Mouse (Mus musculus): Measurements from ENCODE around the gene Gnb1. TPM values are rescaled to one million over a fixed set of nuclear protein-coding genes. Genes with fewer than 3 reads are reported as not detected.
A peak's percentile ranks its signal among the peaks of the same experiment; 100 is the strongest.

The Gnb1 gene
- polyA plus RNA-seq, 1 experiment from 2014 or later: 174 TPM

DNA sequence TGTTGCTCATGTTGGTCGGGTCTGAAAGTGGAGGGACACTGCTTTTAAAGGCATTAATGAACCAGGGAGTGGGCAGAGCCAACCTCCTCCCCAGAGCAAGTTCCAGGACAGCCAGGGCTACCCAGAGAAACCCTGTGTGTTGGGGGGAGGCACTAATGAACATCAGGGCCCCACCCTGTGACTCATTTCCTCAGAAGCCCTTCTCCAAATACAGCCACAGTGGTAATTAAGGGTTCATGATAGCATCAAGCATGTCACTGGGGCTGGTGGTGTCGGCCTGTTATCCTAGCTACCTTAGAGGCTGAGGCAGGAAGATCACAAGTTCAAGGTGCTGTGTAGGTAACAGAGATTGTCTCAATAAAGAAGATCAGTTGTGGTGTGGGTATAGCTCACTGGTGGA lies 80.3 kb downstream of the Gnb1 start:
- H3K36me3 ChIP-seq: peaks cover 8% of the 10 kb centered on the region
- ATAC-seq: no peak
- no peaks in the 10 kb centered on the region for H3K9me3 ChIP-seq (replicated peaks)
- H3K4me3 ChIP-seq: no peak overlapping the region
- H3K4me2 ChIP-seq: no peak overlapping the region
- peak overlapping the region; percentile 52; the same call in 1 of the 2 replicates for H3K27ac ChIP-seq
- no peak overlapping the region for H3K9ac ChIP-seq
- peaks cover 58% of the 10 kb centered on the region for H3K4me1 ChIP-seq
- 36% methylated on average over 2 of the region's 2 CpGs for WGBS (ENCODE audit: insufficient replicate concordance)
- no peaks in the 10 kb centered on the region for H3K27me3 ChIP-seq (replicated peaks)

DNA sequence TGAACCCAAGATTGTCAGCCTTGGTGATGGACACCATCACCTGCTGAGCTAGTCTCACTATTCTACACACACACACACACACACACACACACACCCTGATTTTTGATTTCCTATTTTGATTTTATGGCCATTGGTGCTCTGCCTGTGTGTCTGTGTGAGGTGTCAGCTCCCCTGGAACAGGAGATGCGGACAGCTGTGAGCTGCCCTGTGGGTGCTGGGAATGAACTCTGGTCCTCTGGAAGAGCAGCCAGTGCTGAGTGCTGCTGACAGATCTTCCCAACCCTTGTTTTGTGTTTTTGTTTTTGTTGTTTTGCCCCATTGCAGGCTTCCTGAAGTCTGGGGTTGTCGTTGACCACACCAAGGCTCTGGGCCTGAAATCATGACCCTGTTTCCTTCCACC lies 82.0 kb downstream of the Gnb1 start:
- H3K27me3 ChIP-seq (replicated peaks): no peaks in the 10 kb centered on the region
- no peak overlapping the region for H3K4me3 ChIP-seq
- no peaks in the 10 kb centered on the region for H3K9me3 ChIP-seq (replicated peaks)
- H3K36me3 ChIP-seq: peaks cover 23% of the 10 kb centered on the region
- no peak for ATAC-seq
- peaks cover 43% of the 10 kb centered on the region for H3K4me1 ChIP-seq
- H3K4me2 ChIP-seq: no peak overlapping the region
- WGBS (ENCODE audit: insufficient replicate concordance): 77% methylated on average over 2 of the region's 2 CpGs
- H3K27ac ChIP-seq: no peak overlapping the region
- no peak overlapping the region for H3K9ac ChIP-seq

DNA sequence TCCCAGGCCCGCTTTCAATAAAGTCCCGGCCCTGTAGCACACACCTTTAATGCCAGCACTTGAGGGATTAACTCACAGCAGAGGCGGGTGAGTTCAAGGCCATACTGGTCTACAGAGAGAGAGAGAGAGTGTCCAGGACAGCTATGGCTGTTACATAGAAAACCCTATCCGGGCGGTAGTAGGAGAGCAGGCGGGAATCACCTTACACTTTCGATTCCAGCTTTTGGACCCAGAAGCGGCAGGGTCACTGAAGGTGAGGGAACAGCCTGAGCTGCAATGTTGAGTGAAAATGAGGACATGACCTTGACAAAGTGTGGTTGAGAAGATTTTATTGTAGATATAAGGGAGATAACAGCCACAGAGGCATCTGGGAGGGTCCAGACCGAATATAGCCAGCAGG lies 82.7 kb downstream of the Gnb1 start:
- H3K4me1 ChIP-seq: peaks cover 42% of the 10 kb centered on the region
- peaks cover 30% of the 10 kb centered on the region for H3K36me3 ChIP-seq
- H3K4me2 ChIP-seq: no peak overlapping the region
- ATAC-seq: no peak
- H3K4me3 ChIP-seq: no peak overlapping the region
- no peak overlapping the region for H3K9ac ChIP-seq
- no peaks in the 10 kb centered on the region for H3K27me3 ChIP-seq (replicated peaks)
- H3K9me3 ChIP-seq (replicated peaks): no peaks in the 10 kb centered on the region
- WGBS (ENCODE audit: insufficient replicate concordance): 81% methylated on average over 9 of the region's 9 CpGs
- H3K27ac ChIP-seq: peak overlapping the region; percentile 38; the same call in 1 of the 2 replicates

DNA sequence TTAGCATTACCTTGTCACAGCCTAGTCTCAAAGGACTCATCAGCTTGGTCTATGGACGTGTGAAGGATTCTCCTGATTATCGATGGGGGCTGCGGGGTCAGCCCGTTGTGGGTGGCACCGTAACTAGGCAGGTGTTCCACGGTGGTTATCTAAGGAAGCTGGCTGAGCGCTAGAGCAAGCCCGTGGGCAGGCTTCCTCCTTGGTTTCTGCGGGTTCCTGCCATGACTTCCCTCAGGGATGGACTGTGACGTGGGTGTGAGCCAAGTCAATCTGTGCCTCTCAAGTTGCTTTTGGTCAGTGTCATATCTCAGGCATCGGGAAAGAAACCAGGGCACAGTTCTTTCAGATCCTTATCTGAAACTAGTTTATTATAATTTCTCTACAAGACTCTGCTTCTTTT lies 83.8 kb downstream of the Gnb1 start:
- H3K36me3 ChIP-seq: peaks cover 41% of the 10 kb centered on the region
- H3K9ac ChIP-seq: no peak overlapping the region
- no peak overlapping the region for H3K27ac ChIP-seq
- H3K9me3 ChIP-seq (replicated peaks): no peaks in the 10 kb centered on the region
- H3K4me1 ChIP-seq: peaks cover 39% of the 10 kb centered on the region
- WGBS (ENCODE audit: insufficient replicate concordance): 33% methylated on average over 11 of the region's 11 CpGs
- ATAC-seq: no peak
- no peak overlapping the region for H3K4me3 ChIP-seq
- H3K27me3 ChIP-seq (replicated peaks): no peaks in the 10 kb centered on the region
- H3K4me2 ChIP-seq: no peak overlapping the region

DNA sequence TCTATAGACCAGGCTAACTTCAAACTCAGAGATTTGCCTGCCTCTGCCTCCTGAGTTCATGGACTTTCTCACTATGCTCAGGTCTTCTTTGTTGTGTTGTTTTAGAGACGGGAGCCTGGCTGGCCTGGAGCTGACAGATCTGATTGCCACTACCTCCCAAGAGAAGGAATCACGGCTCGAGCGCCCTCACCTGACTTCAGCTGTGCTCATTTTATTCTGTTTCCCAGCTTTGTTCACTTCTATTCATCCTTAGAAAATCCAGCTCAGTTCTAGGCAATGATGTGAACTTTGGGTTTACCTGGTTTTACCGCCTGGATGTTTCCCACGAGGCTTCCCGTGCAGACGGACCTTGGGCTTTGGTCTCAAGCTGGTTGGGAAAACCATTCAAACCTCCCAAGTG lies 84.4 kb downstream of the Gnb1 start:
- Histone ChIP-seq H3K9me3 (replicated peaks) (no peaks in the 10 kb centered on the region), H3K4me1 (peaks cover 34% of the 10 kb centered on the region), H3K9ac (no peak overlapping the region), H3K27me3 (replicated peaks) (no peaks in the 10 kb centered on the region), H3K27ac (no peak overlapping the region), H3K4me3 (no peak overlapping the region), H3K4me2 (no peak overlapping the region), H3K36me3 (peaks cover 45% of the 10 kb centered on the region)
- WGBS (ENCODE audit: insufficient replicate concordance): 84% methylated on average over 8 of the region's 8 CpGs
- no peak for ATAC-seq

DNA sequence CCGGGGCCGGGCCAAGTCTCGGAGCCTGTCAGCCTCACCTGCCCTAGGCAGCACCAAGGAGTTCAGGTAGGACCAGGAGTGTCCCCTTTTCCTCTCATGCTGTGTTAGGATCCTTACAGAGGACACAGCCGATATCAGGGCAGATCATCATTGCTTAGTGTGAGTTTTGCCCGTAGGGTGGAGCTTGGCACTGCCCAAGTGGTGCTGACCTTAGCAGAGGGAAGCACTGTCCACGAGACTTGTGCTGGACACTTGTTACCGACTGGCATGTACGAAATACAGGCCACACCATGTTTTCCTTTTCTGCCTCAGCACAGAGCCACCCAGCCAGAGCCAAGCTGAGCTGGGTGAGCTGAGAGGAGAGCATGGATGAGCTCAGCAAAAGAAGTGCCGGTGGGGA lies 86.0 kb downstream of the Gnb1 start:
- Histone ChIP-seq H3K9ac (no peak overlapping the region), H3K4me2 (no peak overlapping the region), H3K9me3 (replicated peaks) (no peaks in the 10 kb centered on the region), H3K27ac (no peak overlapping the region), H3K27me3 (replicated peaks) (no peaks in the 10 kb centered on the region), H3K4me3 (no peak overlapping the region), H3K36me3 (peaks cover 56% of the 10 kb centered on the region), H3K4me1 (peaks cover 21% of the 10 kb centered on the region)
- 89% methylated on average over 9 of the region's 9 CpGs for WGBS (ENCODE audit: insufficient replicate concordance)
- no peak for ATAC-seq

DNA sequence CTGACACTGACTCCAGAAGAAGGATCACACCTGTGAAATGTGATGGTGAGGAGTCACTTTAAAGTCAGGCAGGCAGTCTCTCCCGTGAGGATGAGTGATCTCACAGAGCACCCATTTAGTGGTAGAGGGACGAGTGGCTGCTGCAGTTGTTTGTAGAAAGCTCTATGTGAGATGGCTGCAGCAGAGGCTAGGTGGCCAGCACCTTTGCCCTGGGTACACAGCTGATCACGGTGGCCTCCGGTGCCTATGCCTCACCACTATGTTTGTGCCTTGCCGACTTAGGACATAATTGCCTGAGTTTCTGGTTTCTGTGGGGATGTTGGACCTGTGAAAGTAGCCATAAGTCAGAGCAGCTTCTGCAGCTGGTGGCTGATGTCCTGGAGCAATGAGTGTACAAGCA lies 86.6 kb downstream of the Gnb1 start:
- H3K9me3 ChIP-seq (replicated peaks): no peaks in the 10 kb centered on the region
- WGBS (ENCODE audit: insufficient replicate concordance): 80% methylated on average over 5 of the region's 5 CpGs
- no peak overlapping the region for H3K9ac ChIP-seq
- no peak overlapping the region for H3K4me3 ChIP-seq
- H3K4me1 ChIP-seq: peaks cover 25% of the 10 kb centered on the region
- H3K27ac ChIP-seq: no peak overlapping the region
- no peaks in the 10 kb centered on the region for H3K27me3 ChIP-seq (replicated peaks)
- H3K4me2 ChIP-seq: no peak overlapping the region
- H3K36me3 ChIP-seq: peaks cover 62% of the 10 kb centered on the region
- no peak for ATAC-seq

DNA sequence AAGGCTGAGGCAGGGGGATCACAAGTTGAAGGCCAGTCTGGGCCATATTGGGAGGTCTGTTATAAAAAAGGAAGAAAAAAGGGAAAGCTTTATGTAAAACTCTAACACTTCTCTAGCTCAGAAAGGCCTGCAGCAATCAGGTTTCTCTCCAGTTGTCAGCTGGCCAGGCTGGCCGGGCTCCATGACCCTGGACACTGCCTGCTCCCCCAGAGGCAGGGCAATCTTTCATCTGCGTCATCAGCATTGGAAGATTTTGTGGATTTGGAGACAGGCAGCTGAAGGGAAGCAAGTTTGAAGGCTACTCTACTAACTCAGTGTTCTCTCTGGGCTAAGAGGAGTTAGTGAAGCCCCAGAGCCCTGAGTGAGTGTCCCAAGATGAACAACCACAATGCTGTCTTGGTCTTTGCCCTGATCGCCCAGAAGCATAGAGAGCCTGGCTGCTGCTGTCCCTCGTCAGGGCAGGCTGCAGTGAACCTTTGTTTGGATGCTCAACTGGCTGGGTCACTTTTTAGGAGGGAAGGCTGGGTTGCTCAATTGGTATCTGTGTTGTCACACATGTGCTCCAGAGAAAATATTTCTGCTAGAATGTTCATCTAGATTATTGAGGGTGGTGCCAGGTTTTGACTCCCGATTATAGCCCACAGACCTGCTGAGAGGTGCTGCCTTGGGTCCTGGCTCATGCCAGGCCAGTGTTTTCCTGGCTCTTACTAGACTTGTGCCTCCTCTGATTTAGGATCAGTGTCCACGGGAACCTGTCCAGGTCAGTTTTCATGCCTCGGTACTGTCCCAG lies 87.4 kb downstream of the Gnb1 start:
- Histone ChIP-seq H3K27ac (no peak overlapping the region), H3K36me3 (peaks cover 68% of the 10 kb centered on the region)
- ATAC-seq: no peak

DNA sequence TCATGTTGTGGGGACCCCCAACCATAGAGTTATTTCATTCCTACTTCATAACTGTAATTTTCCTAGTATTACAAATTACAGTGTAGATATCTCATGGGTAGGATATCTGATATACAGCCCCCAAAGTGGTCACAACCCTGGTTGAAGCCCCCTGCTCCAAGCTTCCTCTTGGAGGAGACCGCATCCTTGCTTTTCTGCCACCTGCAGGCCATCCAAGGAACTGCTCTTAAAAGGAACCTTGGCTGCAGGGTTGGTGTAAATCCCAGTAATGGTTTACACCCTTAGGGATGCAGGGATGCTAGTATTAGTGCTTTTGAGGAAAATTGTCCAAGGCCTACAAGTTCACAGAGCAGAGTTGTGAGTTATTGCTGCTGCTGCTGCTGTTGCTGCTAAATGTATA lies 89.3 kb downstream of the Gnb1 start:
- Histone ChIP-seq H3K9me3 (replicated peaks) (no peaks in the 10 kb centered on the region), H3K4me1 (peaks cover 6% of the 10 kb centered on the region; the same call in 1 of the 2 replicates), H3K4me2 (no peak overlapping the region), H3K9ac (no peak overlapping the region), H3K4me3 (no peak overlapping the region), H3K27ac (no peak overlapping the region), H3K36me3 (peaks cover 87% of the 10 kb centered on the region), H3K27me3 (replicated peaks) (no peaks in the 10 kb centered on the region)
- no peak for ATAC-seq
- 38% methylated on average over 1 of the region's 1 CpGs for WGBS (ENCODE audit: insufficient replicate concordance)

More for the DNA sequence above, 87.4 kb downstream of the Gnb1 start:
- no peak overlapping the region for H3K4me2 ChIP-seq
- H3K27me3 ChIP-seq (replicated peaks): no peaks in the 10 kb centered on the region
- no peak overlapping the region for H3K4me3 ChIP-seq
- H3K4me1 ChIP-seq: peaks cover 20% of the 10 kb centered on the region
- no peaks in the 10 kb centered on the region for H3K9me3 ChIP-seq (replicated peaks)
- H3K9ac ChIP-seq: no peak overlapping the region
- WGBS (ENCODE audit: insufficient replicate concordance): 76% methylated on average over 7 of the region's 7 CpGs

DNA sequence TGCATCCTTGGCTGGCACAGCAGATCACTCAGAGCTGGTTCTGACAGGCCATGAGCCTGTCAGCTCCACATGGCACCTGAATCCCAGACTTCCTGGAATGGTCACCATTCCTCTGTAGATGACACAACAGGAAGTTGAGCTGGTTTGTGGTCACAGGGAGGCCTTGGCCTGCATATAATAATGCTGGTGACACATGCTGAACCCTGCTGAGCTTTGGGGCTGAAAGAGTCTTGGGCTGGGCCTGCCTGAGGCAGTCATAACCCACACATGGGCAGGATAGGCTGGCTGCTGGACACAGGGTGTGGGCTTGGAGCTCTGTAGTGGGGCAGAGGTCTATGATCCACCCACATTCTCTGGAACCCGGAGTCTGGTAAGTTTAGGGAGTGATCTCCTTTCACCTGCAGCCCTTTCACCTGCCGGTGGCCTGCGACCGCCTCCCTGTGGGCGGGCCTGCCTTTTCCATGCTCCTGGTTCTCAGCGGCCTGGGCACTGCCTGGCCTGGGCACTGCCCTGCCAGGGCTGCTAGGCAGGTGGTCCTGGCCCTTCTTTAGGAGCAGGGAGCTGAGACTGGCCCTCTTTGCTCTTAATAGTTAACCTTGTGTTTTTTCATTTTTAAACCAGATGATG lies 91.2 kb downstream of the Gnb1 start:
- H3K4me1 ChIP-seq: peaks cover 6% of the 10 kb centered on the region; the same call in 1 of the 2 replicates
- no peak overlapping the region for H3K9ac ChIP-seq
- no peak overlapping the region for H3K4me2 ChIP-seq
- no peaks in the 10 kb centered on the region for H3K27me3 ChIP-seq (replicated peaks)
- 83% methylated on average over 6 of the region's 6 CpGs for WGBS (ENCODE audit: insufficient replicate concordance)
- ATAC-seq: peak; percentile 44; the same call in 1 of the 2 replicates
- H3K9me3 ChIP-seq (replicated peaks): no peaks in the 10 kb centered on the region
- no peak overlapping the region for H3K27ac ChIP-seq
- H3K4me3 ChIP-seq: no peak overlapping the region
- H3K36me3 ChIP-seq: peaks cover 91% of the 10 kb centered on the region

DNA sequence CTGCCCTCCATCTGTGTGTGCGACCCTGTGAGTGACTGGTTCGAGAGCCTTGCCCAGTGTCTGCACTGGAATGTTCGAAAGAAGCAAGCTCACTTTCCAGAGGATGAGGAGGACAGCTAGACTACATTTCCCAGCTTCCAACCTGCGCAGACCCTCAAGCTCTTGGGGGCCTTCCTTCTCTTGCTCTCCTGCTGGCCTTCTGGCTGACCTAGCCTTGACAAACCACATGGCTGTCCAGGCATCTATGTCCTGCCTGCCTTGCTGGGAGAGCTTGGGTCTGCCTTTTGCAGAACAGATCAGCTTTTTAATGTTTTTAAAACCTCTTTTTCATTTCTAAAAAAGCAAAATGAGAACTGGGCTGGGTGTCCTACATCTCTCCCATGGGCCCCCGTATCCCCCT lies 98.2 kb downstream of the Gnb1 start:
- no peak for ATAC-seq
- peaks cover 69% of the 10 kb centered on the region for H3K36me3 ChIP-seq
- H3K27me3 ChIP-seq (replicated peaks): no peaks in the 10 kb centered on the region
- H3K4me2 ChIP-seq: no peak overlapping the region
- H3K27ac ChIP-seq: no peak overlapping the region
- WGBS (ENCODE audit: insufficient replicate concordance): 80% methylated on average over 5 of the region's 5 CpGs
- no peaks in the 10 kb centered on the region for H3K9me3 ChIP-seq (replicated peaks)
- H3K4me1 ChIP-seq: no peaks in the 10 kb centered on the region
- H3K9ac ChIP-seq: no peak overlapping the region
- no peak overlapping the region for H3K4me3 ChIP-seq

DNA sequence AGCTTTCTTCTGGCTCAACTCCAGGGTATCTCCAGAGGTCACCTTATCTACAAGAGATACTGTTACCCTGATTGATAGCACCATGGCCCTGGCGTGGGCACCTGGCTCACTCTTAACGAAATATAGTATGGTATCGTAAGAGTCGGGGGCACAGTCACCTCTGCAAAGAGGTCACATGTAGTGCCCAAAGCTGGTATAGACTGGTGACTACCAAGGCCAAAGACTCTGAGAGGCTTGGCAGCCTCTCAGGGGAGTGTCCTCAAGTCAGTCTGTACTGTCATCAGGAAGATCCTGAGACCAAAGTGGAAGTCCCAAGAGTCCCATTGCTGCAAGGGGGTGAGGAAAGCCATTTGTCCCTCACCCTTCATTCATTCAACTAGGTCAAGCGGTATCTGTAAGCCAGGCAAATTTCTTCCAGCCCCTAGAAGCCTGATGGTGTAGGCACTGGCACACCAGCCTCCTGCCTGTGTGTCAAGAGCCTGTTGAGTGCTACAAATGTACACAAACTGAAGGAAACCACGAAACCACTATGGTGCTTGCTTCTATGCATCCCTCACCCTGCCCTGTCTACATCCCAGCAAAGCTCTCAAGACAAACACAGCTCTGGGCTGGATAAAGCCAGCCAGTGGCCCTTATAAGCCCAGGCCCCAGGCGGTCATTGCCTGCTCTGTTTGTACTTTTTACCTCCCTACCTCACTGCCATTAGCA lies 100.0 kb downstream of the Gnb1 start:
- no peaks in the 10 kb centered on the region for H3K27me3 ChIP-seq (replicated peaks)
- peaks cover 6% of the 10 kb centered on the region for H3K4me1 ChIP-seq
- no peak overlapping the region for H3K4me3 ChIP-seq
- ATAC-seq: no peak
- no peak overlapping the region for H3K4me2 ChIP-seq
- H3K9me3 ChIP-seq (replicated peaks): no peaks in the 10 kb centered on the region
- peaks cover 51% of the 10 kb centered on the region for H3K36me3 ChIP-seq
- H3K27ac ChIP-seq: no peak overlapping the region
- WGBS (ENCODE audit: insufficient replicate concordance): 63% methylated on average over 7 of the region's 7 CpGs
- H3K9ac ChIP-seq: no peak overlapping the region
